Mouse (Mus musculus) thymus, adult 2 months (tissue): ENCODE results near the gene Ptk6. TPM values are rescaled to one million over a fixed set of nuclear protein-coding genes. Genes with fewer than 3 reads are reported as not detected.

Experiments used
- DNase-seq: peaks from one replicate; pipeline ENCODE4 v3.0.0; 2021
- H3K27ac ChIP-seq: fragments of 200-500 bp; 2 replicates; pipeline ENCODE4 v1.5.1; 2012; ENCODE audit warnings: low read length, control low read depth; ENCODE audit not compliant: control insufficient read depth, insufficient read depth
- H3K27me3 ChIP-seq: fragments of 200-500 bp; 2 replicates; pipeline ENCODE4 v1.6.1; 2012; ENCODE audit warnings: mild to moderate bottlenecking, low read length, moderate library complexity, mixed read lengths; ENCODE audit not compliant: control insufficient read depth, insufficient read depth
- H3K36me3 ChIP-seq: fragments of 200-500 bp; 2 replicates; pipeline ENCODE4 v1.6.1; 2012; ENCODE audit warnings: mild to moderate bottlenecking, low read length, moderate library complexity; ENCODE audit not compliant: control insufficient read depth, insufficient read depth
- H3K4me1 ChIP-seq: fragments of 200-500 bp; replicated peaks from 2 replicates; pipeline ENCODE4 v1.6.1; 2012; ENCODE audit warnings: low read length; ENCODE audit not compliant: control insufficient read depth, insufficient read depth
- H3K4me3 ChIP-seq: fragments of 200-500 bp; 2 replicates; pipeline ENCODE4 v1.5.1; 2012; ENCODE audit warnings: mild to moderate bottlenecking, low read length, control low read depth, moderate library complexity; ENCODE audit not compliant: control insufficient read depth, insufficient read depth
- CTCF ChIP-seq: fragments of 200-500 bp; IDR thresholded peaks from 2 replicates; pipeline ENCODE4 v1.5.1; 2012; ENCODE audit warnings: mild to moderate bottlenecking, control low read depth, low read length, moderate library complexity, borderline replicate concordance; ENCODE audit not compliant: control insufficient read depth, poor library complexity, insufficient read depth; ENCODE audit errors: extremely low read depth
- POLR2A ChIP-seq: fragments of 200-500 bp; IDR thresholded peaks from 2 replicates; pipeline ENCODE4 v1.6.1; 2012; ENCODE audit warnings: mild to moderate bottlenecking, low read length, control low read depth, moderate library complexity; ENCODE audit not compliant: control insufficient read depth, poor library complexity, insufficient read depth; ENCODE audit errors: extremely low read depth
- WGBS: fragments of 180-500 bp; shearing (Covaris S2); methylation state at CpG from one replicate; pipeline ENCODE4 v1.1.7; 2018; 5-methylcytosine and 5-hydroxymethylcytosine counted together
- polyA plus RNA-seq: library from polyadenylated mRNA; depleted of rRNA; stranded (reverse); fragments of >200 nt; gene quantifications from 2 replicates; pipeline ENCODE4 v1.2.3, GENCODE M21; 2012

Ptk6 gene
- polyA plus RNA-seq, 1 experiment, result 0.22 TPM

- DNase-seq, result no peak
- WGBS, result 93% methylated on average over 23 of the region's 23 CpGs
- Histone ChIP-seq H3K27me3 (no peaks in the 10 kb centered on the region), H3K27ac (no peak overlapping the region), H3K36me3 (peaks cover 45% of the 10 kb centered on the region), H3K4me3 (no peak overlapping the region), H3K4me1 (peaks cover 19% of the 10 kb centered on the region)
- TF ChIP-seq CTCF (no peak), POLR2A (no peak)
Observed at GRCm38 (mm10) chr2:181235681-181236566, 33.3 kb upstream of the Ptk6 start.

- DNase-seq, result no peak
- H3K4me3 ChIP-seq, result no peak overlapping the region
- H3K27me3 ChIP-seq, result no peaks in the 10 kb centered on the region
- 99% methylated on average over 11 of the region's 11 CpGs for WGBS
- H3K27ac ChIP-seq, result no peak overlapping the region
- peaks cover 45% of the 10 kb centered on the region for H3K36me3 ChIP-seq
- no peak for TF ChIP-seq CTCF
- TF ChIP-seq POLR2A, result no peak
- peaks cover 7% of the 10 kb centered on the region for H3K4me1 ChIP-seq
Observed at GRCm38 (mm10) chr2:181234680-181235079, 32.1 kb upstream of the Ptk6 start.

- no peaks in the 10 kb centered on the region for H3K27me3 ChIP-seq
- DNase-seq, result no peak
- H3K4me3 ChIP-seq, result no peak overlapping the region
- TF ChIP-seq CTCF (no peak), POLR2A (no peak)
- no peaks in the 10 kb centered on the region for H3K4me1 ChIP-seq
- H3K36me3 ChIP-seq, result peaks cover 46% of the 10 kb centered on the region
- WGBS, result 98% methylated on average over 15 of the region's 15 CpGs
- H3K27ac ChIP-seq, result no peak overlapping the region
Observed at GRCm38 (mm10) chr2:181233443-181233842, 30.9 kb upstream of the Ptk6 start.

DNA sequence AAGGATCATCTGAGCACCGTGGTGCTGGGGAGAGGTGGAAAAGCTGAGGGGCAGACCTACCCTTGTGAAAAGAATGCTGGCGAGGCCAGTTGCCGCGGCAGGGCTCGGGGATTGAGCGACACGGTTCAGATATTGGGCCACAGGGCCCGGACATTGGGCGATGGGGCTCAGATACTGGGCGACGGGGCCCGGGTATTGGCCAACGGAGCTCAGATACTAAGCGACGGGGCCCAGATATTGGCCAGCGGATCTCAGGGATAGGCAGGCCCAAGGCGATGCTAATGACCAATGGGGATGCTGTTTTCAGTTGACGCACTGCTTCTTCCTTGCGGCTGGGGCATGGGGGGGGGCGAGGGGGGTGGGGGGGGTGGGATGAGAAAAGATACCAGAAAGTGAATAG is 28.6 kb upstream of the Ptk6 start:
- Histone ChIP-seq H3K4me1 (no peaks in the 10 kb centered on the region), H3K27ac (no peak overlapping the region), H3K4me3 (no peak overlapping the region), H3K27me3 (no peaks in the 10 kb centered on the region), H3K36me3 (peaks cover 36% of the 10 kb centered on the region)
- 97% methylated on average over 20 of the region's 20 CpGs for WGBS
- no peak for TF ChIP-seq POLR2A
- TF ChIP-seq CTCF, result no peak
- no peak for DNase-seq

DNA sequence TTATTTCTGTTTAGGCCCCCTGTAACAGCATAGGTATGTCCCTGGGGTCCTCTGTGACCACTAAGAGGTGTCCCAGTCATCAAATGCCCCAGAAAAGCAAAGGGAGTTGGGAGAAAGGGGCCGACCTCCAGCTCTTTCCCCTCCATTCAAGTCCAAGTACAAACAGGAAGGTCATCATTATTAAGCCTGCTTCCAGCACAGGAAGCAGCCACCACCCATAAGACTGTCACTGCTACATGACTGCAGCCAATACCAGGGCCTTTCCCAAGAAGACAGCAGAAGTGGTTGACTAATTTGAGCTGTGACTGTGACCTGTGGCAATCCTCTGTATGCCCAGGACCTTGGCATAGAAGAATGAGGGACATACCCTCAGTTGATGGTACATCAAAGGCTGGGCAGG is 25.7 kb upstream of the Ptk6 start:
- Histone ChIP-seq H3K27ac (no peak overlapping the region), H3K4me1 (no peaks in the 10 kb centered on the region), H3K27me3 (no peaks in the 10 kb centered on the region), H3K36me3 (peaks cover 13% of the 10 kb centered on the region), H3K4me3 (no peak overlapping the region)
- WGBS, result 79% methylated on average over 1 of the region's 1 CpGs
- DNase-seq, result no peak
- TF ChIP-seq CTCF, result no peak
- TF ChIP-seq POLR2A, result no peak

- Histone ChIP-seq H3K4me3 (no peak overlapping the region), H3K27me3 (no peaks in the 10 kb centered on the region), H3K4me1 (no peaks in the 10 kb centered on the region), H3K36me3 (peaks cover 12% of the 10 kb centered on the region), H3K27ac (no peak overlapping the region)
- DNase-seq, result no peak
- TF ChIP-seq CTCF (no peak), POLR2A (no peak)
- WGBS, result 93% methylated on average over 3 of the region's 3 CpGs
Observed at GRCm38 (mm10) chr2:181227122-181227521, 24.5 kb upstream of the Ptk6 start.
